ENCODE assay signal across 15 mouse cellular contexts in the genomic region with DNA sequence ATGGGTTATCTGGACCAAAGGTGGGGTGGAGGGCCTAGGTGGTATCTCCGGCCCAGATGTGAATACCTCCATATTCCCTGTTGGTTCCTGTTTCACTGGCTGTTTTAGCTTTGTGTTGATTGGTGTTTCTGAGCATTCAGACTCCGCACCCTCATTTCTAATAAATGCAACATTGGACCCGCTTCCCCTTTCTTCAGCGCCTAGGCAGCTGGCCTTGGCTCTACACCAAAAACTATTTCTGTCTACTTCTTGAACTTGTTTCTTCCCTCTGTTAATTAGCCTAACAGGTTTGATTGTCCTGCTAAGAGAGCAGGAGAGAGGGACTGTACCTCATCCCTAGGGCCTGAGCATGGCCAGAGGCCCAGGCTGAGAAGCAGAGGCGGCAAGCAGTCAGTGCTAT. TPM values are rescaled to one million over a fixed set of nuclear protein-coding genes. Genes with fewer than 3 reads are reported as not detected.
A peak's percentile ranks its signal among the peaks of the same experiment; 100 is the strongest.
DNase-seq lines count a peak whose midpoint lies in the region; ATAC-seq and TF ChIP-seq lines count a peak whose summit lies in the region.
"Had no signal": no experiment of that assay in that cellular context is flagged by ENCODE, and none has a peak within 500 bp of the region (broad histone marks: within the 10 kb centered on the region; RNA-seq: fewer than 3 reads in every experiment).

No protein-coding gene starts in this region.

- no peak for ATAC-seq in intestine, postnatal 0 days
- no peak for ATAC-seq in intestine, embryonic 16.5 days
- no peak for ATAC-seq in liver, embryonic 13.5 days (ENCODE audit: low read depth)
- no peak for ATAC-seq in midbrain, embryonic 11.5 days (ENCODE audit: low FRiP score)
- ATAC-seq: activated CD4-positive, CD25-positive, alpha-beta regulatory T cell, adult 4 months; midbrain, embryonic 13.5 days had no signal

- H3K4me3 ChIP-seq in intestine, postnatal 0 days (ENCODE audit: low read depth, low read length) = no peak overlapping the region
- no peak overlapping the region for H3K4me3 ChIP-seq in intestine, embryonic 16.5 days (ENCODE audit: low read length)
- no peak overlapping the region for H3K4me3 ChIP-seq in thymus, adult 2 months (ENCODE audit: control insufficient read depth, insufficient read depth, low read length)
- no peak overlapping the region for H3K4me3 ChIP-seq in liver, embryonic 13.5 days (replicated peaks)
- H3K4me3 ChIP-seq in midbrain, embryonic 11.5 days (ENCODE audit: low read depth, low read length) = no peak overlapping the region
- H3K4me3 ChIP-seq: erythroblast, embryonic 14.5 days; heart, embryonic 10.5 days; hindbrain, embryonic 15.5 days; limb, embryonic 15.5 days; midbrain, embryonic 13.5 days; neural tube, embryonic 12.5 days had no signal

- 87% methylated on average over 5 of the region's 5 CpGs for WGBS in intestine, postnatal 0 days
- 93% methylated on average over 5 of the region's 5 CpGs for WGBS in intestine, embryonic 16.5 days
- 76% methylated on average over 5 of the region's 5 CpGs for WGBS in thymus, adult 2 months
- WGBS in liver, embryonic 13.5 days (ENCODE audit: insufficient replicate concordance) = 87% methylated on average over 5 of the region's 5 CpGs
- WGBS in midbrain, embryonic 11.5 days = 98% methylated on average over 5 of the region's 5 CpGs

- peaks cover 3% of the 10 kb centered on the region; the same call in 1 of the 2 replicates for H3K4me1 ChIP-seq in intestine, postnatal 0 days (replicated peaks; ENCODE audit: control insufficient read depth, insufficient read depth, low read length)
- H3K4me1 ChIP-seq in intestine, embryonic 16.5 days (ENCODE audit: control insufficient read depth, insufficient read depth, low read length) = peaks cover 16% of the 10 kb centered on the region
- peaks cover 59% of the 10 kb centered on the region for H3K4me1 ChIP-seq in thymus, adult 2 months (replicated peaks; ENCODE audit: control insufficient read depth, insufficient read depth, low read length)
- H3K4me1 ChIP-seq in liver, embryonic 13.5 days (replicated peaks) = peaks cover 49% of the 10 kb centered on the region
- peaks cover 9% of the 10 kb centered on the region; the same call in 1 of the 2 replicates for H3K4me1 ChIP-seq in midbrain, embryonic 11.5 days (ENCODE audit: control insufficient read depth, insufficient read depth, low read length)

- H3K27me3 ChIP-seq in intestine, postnatal 0 days (replicated peaks; ENCODE audit: control insufficient read depth, insufficient read depth, low read length) = no peaks in the 10 kb centered on the region
- H3K27me3 ChIP-seq in intestine, embryonic 16.5 days (replicated peaks; ENCODE audit: control insufficient read depth, insufficient read depth, low read length) = no peaks in the 10 kb centered on the region
- no peaks in the 10 kb centered on the region for H3K27me3 ChIP-seq in thymus, adult 2 months (ENCODE audit: control insufficient read depth, insufficient read depth, low read length)
- no peaks in the 10 kb centered on the region for H3K27me3 ChIP-seq in liver, embryonic 13.5 days
- no peaks in the 10 kb centered on the region for H3K27me3 ChIP-seq in midbrain, embryonic 11.5 days (ENCODE audit: control insufficient read depth, insufficient read depth, low read length)
- H3K27me3 ChIP-seq: hindbrain, embryonic 15.5 days; limb, embryonic 15.5 days; midbrain, embryonic 13.5 days; neural tube, embryonic 12.5 days had no signal

- 0 out of 2 replicates have a peak overlapping the region, but pooled peaks have one; percentile 14 for H3K4me2 ChIP-seq in intestine, postnatal 0 days (replicated peaks; ENCODE audit: low read depth)
- H3K4me2 ChIP-seq in intestine, embryonic 16.5 days (ENCODE audit: low read depth, low read length) = no peak overlapping the region
- H3K4me2 ChIP-seq in liver, embryonic 13.5 days = peak overlapping the region; percentile 85
- H3K4me2 ChIP-seq in midbrain, embryonic 11.5 days = no peak overlapping the region
- H3K4me2 ChIP-seq: limb, embryonic 15.5 days; midbrain, embryonic 13.5 days; neural tube, embryonic 12.5 days had no signal

- TF ChIP-seq CTCF in intestine, postnatal 0 days (IDR thresholded peaks at IDR 0.05; ENCODE audit: low read depth) = no peak
- no peak for TF ChIP-seq CTCF in thymus, adult 2 months (IDR thresholded peaks at IDR 0.05; ENCODE audit: borderline replicate concordance, control insufficient read depth, extremely low read depth, insufficient read depth, low read length, poor library complexity)

- TF ChIP-seq POLR2A in thymus, adult 2 months (IDR thresholded peaks at IDR 0.05; ENCODE audit: control insufficient read depth, extremely low read depth, insufficient read depth, low read length, poor library complexity) = no peak

- no peak for DNase-seq in thymus, adult 2 months
- DNase-seq in thymus, postnatal 25 days = no peak
- no peak for DNase-seq in liver, embryonic 13.5 days
- no peak for DNase-seq in right cerebral cortex, postnatal 25 days
- no peak for DNase-seq in midbrain, embryonic 11.5 days (ENCODE audit: low spot score, missing footprints)

- no peak overlapping the region for H3K9ac ChIP-seq in intestine, postnatal 0 days (ENCODE audit: low read depth, low read length)
- H3K9ac ChIP-seq in intestine, embryonic 16.5 days (ENCODE audit: low read depth, low read length) = no peak overlapping the region
- H3K9ac ChIP-seq in liver, embryonic 13.5 days = peak overlapping the region; percentile 76; the same call in 1 of the 2 replicates
- H3K9ac ChIP-seq in midbrain, embryonic 11.5 days (ENCODE audit: low read length) = no peak overlapping the region
- H3K9ac ChIP-seq: hindbrain, embryonic 15.5 days; limb, embryonic 15.5 days; midbrain, embryonic 13.5 days; neural tube, embryonic 12.5 days had no signal

- H3K9me3 ChIP-seq in intestine, postnatal 0 days (ENCODE audit: control insufficient read depth) = no peaks in the 10 kb centered on the region
- no peaks in the 10 kb centered on the region for H3K9me3 ChIP-seq in intestine, embryonic 16.5 days (ENCODE audit: control insufficient read depth, low read length)
- H3K9me3 ChIP-seq in liver, embryonic 13.5 days (replicated peaks) = no peaks in the 10 kb centered on the region
- H3K9me3 ChIP-seq in midbrain, embryonic 11.5 days (ENCODE audit: control insufficient read depth, low read length) = no peaks in the 10 kb centered on the region
- H3K9me3 ChIP-seq: heart, embryonic 10.5 days; hindbrain, embryonic 15.5 days; limb, embryonic 15.5 days; midbrain, embryonic 13.5 days; neural tube, embryonic 12.5 days had no signal

- peak overlapping the region; percentile 41; the same call in 1 of the 2 replicates for H3K27ac ChIP-seq in intestine, postnatal 0 days (ENCODE audit: low read depth, low read length)
- no peak overlapping the region for H3K27ac ChIP-seq in intestine, embryonic 16.5 days (ENCODE audit: low read length)
- H3K27ac ChIP-seq in thymus, adult 2 months (ENCODE audit: control insufficient read depth, insufficient read depth, low read length) = peak overlapping the region; percentile 73; the same call in 1 of the 2 replicates
- peak overlapping the region; percentile 47; the same call in 1 of the 2 replicates for H3K27ac ChIP-seq in liver, embryonic 13.5 days
- H3K27ac ChIP-seq in midbrain, embryonic 11.5 days (ENCODE audit: low read depth, low read length) = no peak overlapping the region
- H3K27ac ChIP-seq: hindbrain, embryonic 15.5 days; limb, embryonic 15.5 days; midbrain, embryonic 13.5 days; neural tube, embryonic 12.5 days; stomach, postnatal 0 days had no signal

- H3K36me3 ChIP-seq in intestine, postnatal 0 days (ENCODE audit: control insufficient read depth, insufficient read depth) = peaks cover 32% of the 10 kb centered on the region; the same call in 1 of the 2 replicates
- H3K36me3 ChIP-seq in intestine, embryonic 16.5 days (ENCODE audit: control insufficient read depth, insufficient read depth, low read length) = 0 out of 2 replicates have a peak, but pooled peaks cover 3% of the 10 kb centered on the region
- H3K36me3 ChIP-seq in thymus, adult 2 months (ENCODE audit: control insufficient read depth, insufficient read depth, low read length) = peaks cover 20% of the 10 kb centered on the region; the same call in 1 of the 2 replicates
- H3K36me3 ChIP-seq in liver, embryonic 13.5 days = peaks cover 41% of the 10 kb centered on the region
- peaks cover 6% of the 10 kb centered on the region; the same call in 1 of the 2 replicates for H3K36me3 ChIP-seq in midbrain, embryonic 11.5 days (ENCODE audit: control insufficient read depth, insufficient read depth, low read length)

RNA-seq across cellular contexts. Expression of gene Trex1, which starts 2.0 kb away (rescaled TPM):
- 16.1 and 17.1 TPM in 2 replicates for polyA plus RNA-seq in intestine, postnatal 0 days (2015; fragmentation: Nextera tagmentation; extraction: Ambion mirVana)
- polyA plus RNA-seq in intestine, embryonic 16.5 days (2015; fragmentation: Nextera tagmentation; extraction: Ambion mirVana) = 13.0 and 14.4 TPM in 2 replicates
- 210 and 228 TPM in 2 replicates for polyA plus RNA-seq in thymus, adult 2 months (2012; rRNA removed)
- polyA plus RNA-seq in liver, embryonic 13.5 days (2015; fragmentation: Nextera tagmentation; extraction: Ambion mirVana) = 7.4 and 8.9 TPM in 2 replicates
- polyA plus RNA-seq in midbrain, embryonic 11.5 days (2014; fragmentation: Nextera tagmentation; extraction: Ambion mirVana) = 7.1 and 7.3 TPM in 2 replicates

RNA-seq across cellular contexts. Expression of gene Atrip, which starts 16.4 kb away (rescaled TPM):
- 7.5 and 8.9 TPM in 2 replicates for polyA plus RNA-seq in intestine, postnatal 0 days (2015; fragmentation: Nextera tagmentation; extraction: Ambion mirVana)
- 18.4 and 21.5 TPM in 2 replicates for polyA plus RNA-seq in intestine, embryonic 16.5 days (2015; fragmentation: Nextera tagmentation; extraction: Ambion mirVana)
- polyA plus RNA-seq in thymus, adult 2 months (2012; rRNA removed) = 37.9 and 39.9 TPM in 2 replicates
- polyA plus RNA-seq in liver, embryonic 13.5 days (2015; fragmentation: Nextera tagmentation; extraction: Ambion mirVana) = 12.6 and 12.7 TPM in 2 replicates
- 21.7 and 25.0 TPM in 2 replicates for polyA plus RNA-seq in midbrain, embryonic 11.5 days (2014; fragmentation: Nextera tagmentation; extraction: Ambion mirVana)

RNA-seq across cellular contexts. Expression of gene Shisa5, which starts 19.2 kb away (rescaled TPM):
- polyA plus RNA-seq in intestine, postnatal 0 days (2015; fragmentation: Nextera tagmentation; extraction: Ambion mirVana) = 303 and 311 TPM in 2 replicates
- polyA plus RNA-seq in intestine, embryonic 16.5 days (2015; fragmentation: Nextera tagmentation; extraction: Ambion mirVana) = 162 and 184 TPM in 2 replicates
- 2,502 and 2,648 TPM in 2 replicates for polyA plus RNA-seq in thymus, adult 2 months (2012; rRNA removed)
- polyA plus RNA-seq in liver, embryonic 13.5 days (2015; fragmentation: Nextera tagmentation; extraction: Ambion mirVana) = 20.0 and 21.8 TPM in 2 replicates
- polyA plus RNA-seq in midbrain, embryonic 11.5 days (2014; fragmentation: Nextera tagmentation; extraction: Ambion mirVana) = 27.1 and 29.9 TPM in 2 replicates

RNA-seq across cellular contexts. Expression of gene Ccdc51, which starts 24.8 kb away (rescaled TPM):
- 12.1 and 12.7 TPM in 2 replicates for polyA plus RNA-seq in intestine, postnatal 0 days (2015; fragmentation: Nextera tagmentation; extraction: Ambion mirVana)
- polyA plus RNA-seq in intestine, embryonic 16.5 days (2015; fragmentation: Nextera tagmentation; extraction: Ambion mirVana) = 20.0 and 20.2 TPM in 2 replicates
- polyA plus RNA-seq in thymus, adult 2 months (2012; rRNA removed) = 11.7 and 11.9 TPM in 2 replicates
- polyA plus RNA-seq in liver, embryonic 13.5 days (2015; fragmentation: Nextera tagmentation; extraction: Ambion mirVana) = 14.6 and 14.7 TPM in 2 replicates
- polyA plus RNA-seq in midbrain, embryonic 11.5 days (2014; fragmentation: Nextera tagmentation; extraction: Ambion mirVana) = 11.4 and 14.2 TPM in 2 replicates

RNA-seq across cellular contexts. Expression of gene Tma7, which starts 24.8 kb away (rescaled TPM):
- 683 and 718 TPM in 2 replicates for polyA plus RNA-seq in intestine, postnatal 0 days (2015; fragmentation: Nextera tagmentation; extraction: Ambion mirVana)
- polyA plus RNA-seq in intestine, embryonic 16.5 days (2015; fragmentation: Nextera tagmentation; extraction: Ambion mirVana) = 597 and 612 TPM in 2 replicates
- 31.4 and 52.2 TPM in 2 replicates for polyA plus RNA-seq in thymus, adult 2 months (2012; rRNA removed)
- polyA plus RNA-seq in liver, embryonic 13.5 days (2015; fragmentation: Nextera tagmentation; extraction: Ambion mirVana) = 480 and 506 TPM in 2 replicates
- polyA plus RNA-seq in midbrain, embryonic 11.5 days (2014; fragmentation: Nextera tagmentation; extraction: Ambion mirVana) = 819 and 852 TPM in 2 replicates

Comparison
In these comparisons a context has a peak if more than half of its experiments do, and no peak if none do; other contexts are left out.
1. H3K27ac ChIP-seq: peak in intestine, postnatal 0 days (single experiment), thymus, adult 2 months (single experiment) and liver, embryonic 13.5 days (single experiment); none in intestine, embryonic 16.5 days (single experiment) and midbrain, embryonic 11.5 days (single experiment).
2. H3K4me2 ChIP-seq: peak in intestine, postnatal 0 days (single experiment) and liver, embryonic 13.5 days (single experiment); none in intestine, embryonic 16.5 days (single experiment) and midbrain, embryonic 11.5 days (single experiment).
3. RNA of gene Trex1, which starts 2.0 kb away (polyA plus RNA-seq): 210 to 228 TPM in thymus, adult 2 months; 16.1 to 17.1 TPM in intestine, postnatal 0 days, 13.0 to 14.4 TPM in intestine, embryonic 16.5 days, 7.4 to 8.9 TPM in liver, embryonic 13.5 days and 7.1 to 7.3 TPM in midbrain, embryonic 11.5 days; every median in the first group is over 10 times any median in the second.